Mouse (Mus musculus) gastrocnemius, postnatal 36 days (tissue): ENCODE results near the gene Isg20l2. TPM values are rescaled to one million over a fixed set of nuclear protein-coding genes. Genes with fewer than 3 reads are reported as not detected.

ENCODE experiments used
- DNase-seq, 2 experiments: peaks; one replicate each; pipeline ENCODE4 v3.0.0; 2022
- intact Hi-C: fragments of 180-260 bp; cut with DNase I; formaldehyde crosslinking; loops from one replicate; pipeline ENCODE4 v1.15.1; 2025
- total RNA-seq, 2 experiments: library from RNA; stranded (reverse); gene quantifications; 2 replicates each; pipeline ENCODE4 v1.2.3; 2021

The Isg20l2 gene
- total RNA-seq, 2 experiments from 2014 or later: 6.2 to 8.0 TPM

DNA sequence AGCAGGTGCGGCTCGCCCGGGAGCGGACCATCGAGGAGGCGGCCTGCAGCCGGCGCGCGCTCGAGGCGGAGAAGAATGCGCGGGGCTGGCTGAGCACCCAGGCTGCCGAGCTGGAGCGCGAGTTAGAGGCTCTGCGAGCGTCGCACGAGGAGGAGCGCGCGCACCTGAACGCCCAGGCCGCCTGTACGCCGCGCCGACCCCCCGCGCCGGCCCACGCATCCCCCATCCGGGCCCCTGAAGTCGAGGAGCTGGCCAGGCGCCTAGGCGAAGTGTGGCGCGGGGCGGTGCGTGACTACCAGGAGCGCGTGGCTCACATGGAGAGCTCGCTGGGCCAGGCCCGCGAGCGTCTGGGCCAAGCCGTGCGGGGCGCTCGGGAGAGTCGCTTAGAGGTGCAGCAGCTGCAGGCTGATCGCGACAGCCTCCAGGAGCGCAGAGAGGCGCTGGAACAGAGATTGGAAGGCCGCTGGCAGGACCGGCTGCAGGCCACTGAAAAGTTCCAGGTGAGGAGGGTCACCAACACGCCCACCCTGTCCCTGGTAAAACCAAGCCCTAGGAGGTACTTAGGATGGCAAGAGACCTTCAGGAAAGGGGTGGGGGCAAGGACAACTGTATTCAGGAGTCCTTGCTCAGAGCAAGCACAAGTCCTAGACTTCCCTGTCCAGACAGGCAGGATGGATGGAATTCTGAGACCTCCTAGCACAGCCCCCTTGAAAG is 41.5 kb downstream of the Isg20l2 start:
- DNase-seq: peak in 1 of 2 experiments; percentile 17
- intact Hi-C loops: loop anchor here (5.0 kb wide), 1 partner anchor 39 kb away; the partner anchor contains the start of genes Isg20l2 and Rrnad1

GRCm38 (mm10) chr3:87972203-87972664 is 42.1 kb downstream of the Isg20l2 start:
- DNase-seq: peak in 1 of 2 experiments; percentile 11
- intact Hi-C loops: loop anchor here (5.0 kb wide), 1 partner anchor 40 kb away; the partner anchor contains the start of genes Isg20l2 and Rrnad1

GRCm38 (mm10) chr3:87972776-87973175 is 42.7 kb downstream of the Isg20l2 start:
- intact Hi-C loops: loop anchor here (5.0 kb wide), 1 partner anchor 40 kb away; the partner anchor contains the start of genes Isg20l2 and Rrnad1
- DNase-seq: peak in 1 of 2 experiments; percentile 11

DNA sequence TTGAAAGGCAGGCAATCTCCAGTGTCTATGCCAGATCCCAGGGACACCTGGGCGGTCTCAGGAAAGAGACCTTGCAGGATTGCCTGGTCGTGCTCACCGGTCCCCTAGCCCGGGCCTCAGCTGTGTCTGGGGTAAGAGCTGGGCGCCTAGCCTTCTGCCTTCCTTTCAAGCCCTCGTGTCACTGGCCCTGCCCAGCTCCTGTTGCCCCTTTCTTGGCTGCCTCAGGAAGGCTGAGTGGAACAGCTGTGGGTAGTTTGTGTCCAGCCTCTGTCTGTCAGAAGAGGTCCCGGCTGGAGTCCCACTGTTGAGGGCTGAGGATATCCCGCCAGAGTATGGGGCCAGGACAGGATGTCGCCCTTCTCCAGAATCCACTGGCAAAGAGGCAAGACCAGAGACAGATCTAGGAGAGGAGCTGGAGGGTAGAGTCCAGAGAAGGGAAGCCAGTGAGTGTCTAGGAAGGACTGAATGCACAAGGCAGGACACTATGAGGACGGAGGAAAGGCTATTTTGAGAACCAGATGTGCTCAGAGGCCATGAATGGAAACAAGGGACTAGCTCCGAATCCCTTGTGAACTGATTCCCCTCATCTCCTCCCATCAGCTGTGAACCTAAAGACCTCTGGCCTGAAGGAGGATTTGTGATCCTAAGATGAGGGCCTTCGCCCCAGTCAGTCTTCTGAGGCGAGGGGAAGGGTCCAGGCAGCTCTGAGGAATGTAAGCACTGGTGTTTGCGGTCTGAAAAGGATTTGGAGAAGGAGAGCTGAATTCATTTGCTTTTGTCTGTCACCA is 43.7 kb downstream of the Isg20l2 start:
- intact Hi-C loops: loop anchor here (5.0 kb wide), 1 partner anchor 41 kb away; the partner anchor contains the start of genes Isg20l2 and Rrnad1
- no peak for DNase-seq

DNA sequence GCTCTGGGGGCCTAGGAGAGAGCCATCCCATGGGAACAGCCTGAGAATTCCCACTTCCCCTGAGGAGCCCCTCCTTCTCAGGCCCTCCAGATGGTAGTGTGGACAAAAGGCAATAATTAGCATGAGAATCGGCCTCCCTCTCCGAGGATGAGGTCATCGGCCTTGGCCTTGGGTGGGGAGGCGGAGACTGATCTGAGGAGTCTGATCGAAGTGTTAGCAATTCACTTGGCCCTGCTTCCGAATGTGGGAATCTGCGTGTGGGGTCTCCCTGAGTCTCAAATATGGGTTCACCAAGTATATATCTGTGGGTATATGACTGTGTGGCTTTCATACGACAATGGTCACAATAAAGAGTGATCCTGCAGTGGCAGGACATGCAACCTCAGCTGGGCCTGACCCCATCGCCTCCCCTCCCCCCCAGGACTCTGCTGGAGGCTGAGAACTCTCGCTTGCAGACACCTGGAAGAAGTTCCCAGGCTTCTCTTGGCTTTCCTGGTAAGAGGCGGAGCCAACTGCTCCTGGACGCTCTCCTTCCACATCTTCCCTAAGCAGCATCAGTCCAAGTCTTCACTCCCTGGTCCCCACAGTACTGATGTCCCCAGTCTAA is 44.4 kb downstream of the Isg20l2 start:
- peak in 1 of 2 experiments; percentile 37 for DNase-seq
- intact Hi-C loops: loop anchor here (5.0 kb wide), 1 partner anchor 42 kb away; the partner anchor contains the start of genes Isg20l2 and Rrnad1

- DNase-seq: no peak
- intact Hi-C loops: no loop called here
Measured at GRCm38 (mm10) chr3:87979493-87979892, 49.4 kb downstream of the Isg20l2 start.

GRCm38 (mm10) chr3:87980085-87980484 is 50.0 kb downstream of the Isg20l2 start:
- DNase-seq: no peak
- intact Hi-C loops: no loop called here

- intact Hi-C loops: no loop called here
Measured at GRCm38 (mm10) chr3:87980728-87981127, 50.6 kb downstream of the Isg20l2 start.

GRCm38 (mm10) chr3:87981214-87981760 is 51.2 kb downstream of the Isg20l2 start:
- intact Hi-C loops: no loop called here
- no peak for DNase-seq

More at GRCm38 (mm10) chr3:87980728-87981127, 50.6 kb downstream of the Isg20l2 start:
- no peak for DNase-seq

- DNase-seq: peak in 1 of 2 experiments; percentile 59
- intact Hi-C loops: no loop called here
Measured at GRCm38 (mm10) chr3:87981894-87982835, 52.1 kb downstream of the Isg20l2 start.

- DNase-seq: peak in 1 of 2 experiments; percentile 36
- intact Hi-C loops: no loop called here
Measured at GRCm38 (mm10) chr3:87982836-87983601, 52.9 kb downstream of the Isg20l2 start.

- no peak for DNase-seq
- intact Hi-C loops: no loop called here
Measured at GRCm38 (mm10) chr3:87983627-87984026, 53.5 kb downstream of the Isg20l2 start.

GRCm38 (mm10) chr3:87984094-87984493 is 54.0 kb downstream of the Isg20l2 start:
- DNase-seq: no peak
- intact Hi-C loops: no loop called here

GRCm38 (mm10) chr3:87985505-87986320 is 55.6 kb downstream of the Isg20l2 start:
- no peak for DNase-seq
- intact Hi-C loops: loop anchor here (2.0 kb wide), 1 partner anchor 49 kb away; no protein-coding TSS in a partner anchor

- DNase-seq: peak; percentile 92 to 94
- intact Hi-C loops: loop anchor here (1.0 to 2.0 kb wide), 2 partner anchors 17 to 50 kb away; no protein-coding TSS in a partner anchor
Measured at GRCm38 (mm10) chr3:87986868-87987267, 56.8 kb downstream of the Isg20l2 start.

DNA sequence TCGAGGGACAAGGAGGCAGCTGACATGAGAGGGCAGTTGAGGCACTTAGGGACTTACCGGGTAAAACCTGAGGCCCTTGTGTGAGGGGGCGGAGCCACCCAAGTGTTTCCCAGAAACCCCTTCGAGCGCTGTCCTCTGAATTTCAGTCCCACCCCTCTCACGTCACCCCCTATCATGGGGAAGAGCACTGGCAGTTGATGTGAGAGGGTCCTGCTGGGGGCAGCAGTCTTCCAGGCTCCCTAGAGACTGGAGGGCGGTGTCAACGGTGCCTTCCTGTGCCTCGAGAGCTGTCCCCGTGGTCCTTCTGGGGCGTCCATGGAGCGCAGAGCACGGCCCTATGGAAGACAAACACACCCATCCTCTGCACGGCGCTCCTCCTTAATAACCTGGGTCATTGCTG is 57.5 kb downstream of the Isg20l2 start:
- intact Hi-C loops: loop anchor here (1.0 to 2.0 kb wide), 2 partner anchors 17 to 51 kb away; no protein-coding TSS in a partner anchor
- DNase-seq: no peak

- intact Hi-C loops: no loop called here
- DNase-seq: no peak
Measured at GRCm38 (mm10) chr3:87988068-87988467, 58.0 kb downstream of the Isg20l2 start.
